Comparison of ENCODE assay signal across 9 mouse cellular contexts in genomic region chr6:90329953-90330352, GRCm38 (mm10). TPM values are rescaled to one million over a fixed set of nuclear protein-coding genes. Genes with fewer than 3 reads are reported as not detected.
A peak's percentile ranks its signal among the peaks of the same experiment; 100 is the strongest.
DNase-seq lines count a peak whose midpoint lies in the region; ATAC-seq lines count a peak whose summit lies in the region.
"Had no signal": no experiment of that assay in that cellular context is flagged by ENCODE, and none has a peak within 500 bp of the region (broad histone marks: within the 10 kb centered on the region; RNA-seq: fewer than 3 reads in every experiment).

No protein-coding gene starts in this region.

- no peak overlapping the region for H3K4me2 ChIP-seq in forebrain, embryonic 13.5 days
- H3K4me2 ChIP-seq in forebrain, embryonic 12.5 days = no peak overlapping the region
- H3K4me2 ChIP-seq: heart, embryonic 15.5 days had no signal

- ATAC-seq in forebrain, embryonic 13.5 days = peak; percentile 86
- no peak for ATAC-seq in forebrain, embryonic 12.5 days (ENCODE audit: low FRiP score)
- ATAC-seq in monocyte, adult 5-6 weeks (replicated peaks; ENCODE audit: insufficient number of reproducible peaks, low FRiP score, low TSS enrichment, poor library complexity, severe bottlenecking) = no peak

- no peaks in the 10 kb centered on the region for H3K36me3 ChIP-seq in forebrain, embryonic 13.5 days (ENCODE audit: poor library complexity, severe bottlenecking)
- H3K36me3 ChIP-seq in forebrain, embryonic 12.5 days (replicated peaks) = no peaks in the 10 kb centered on the region
- H3K36me3 ChIP-seq: heart, embryonic 15.5 days had no signal

- H3K4me1 ChIP-seq in forebrain, embryonic 13.5 days = peaks cover 4% of the 10 kb centered on the region; the same call in 1 of the 2 replicates
- H3K4me1 ChIP-seq in forebrain, embryonic 12.5 days = peaks cover 3% of the 10 kb centered on the region

- H3K27me3 ChIP-seq in forebrain, embryonic 13.5 days = 0 out of 2 replicates have a peak, but pooled peaks cover 5% of the 10 kb centered on the region
- peaks cover 8% of the 10 kb centered on the region for H3K27me3 ChIP-seq in forebrain, embryonic 12.5 days

- H3K9ac ChIP-seq in forebrain, embryonic 13.5 days = no peak overlapping the region
- H3K9ac ChIP-seq in forebrain, embryonic 12.5 days = no peak overlapping the region
- H3K9ac ChIP-seq: heart, embryonic 15.5 days had no signal

- intact Hi-C loops in heart, postnatal 36 days (cut with DNase I) = loop anchor here (5.0 kb wide), 1 partner anchor 648 kb away; no protein-coding TSS in a partner anchor

- peak; percentile 45 for DNase-seq in right cerebral cortex, adult 18-20 months
- DNase-seq in right cerebral cortex, postnatal 36 days (ENCODE audit: low spot score in 2 of 2) = no peak
- DNase-seq in heart, postnatal 36 days = peak; percentile 49 to 61
- peak; percentile 31 to 43 for DNase-seq in left cerebral cortex, adult 18-20 months (ENCODE audit: low spot score in 2 of 2)
- no peak for DNase-seq in thymus, postnatal 36 days

- H3K4me3 ChIP-seq in forebrain, embryonic 13.5 days = no peak overlapping the region
- H3K4me3 ChIP-seq in forebrain, embryonic 12.5 days (replicated peaks) = no peak overlapping the region
- H3K4me3 ChIP-seq: heart, embryonic 15.5 days had no signal

- H3K9me3 ChIP-seq in forebrain, embryonic 13.5 days (replicated peaks) = no peaks in the 10 kb centered on the region
- no peaks in the 10 kb centered on the region for H3K9me3 ChIP-seq in forebrain, embryonic 12.5 days
- H3K9me3 ChIP-seq: heart, embryonic 15.5 days had no signal

- 29% methylated on average over 1 of the region's 1 CpGs for WGBS in forebrain, embryonic 13.5 days
- 39% methylated on average over 1 of the region's 1 CpGs for WGBS in forebrain, embryonic 12.5 days

- H3K27ac ChIP-seq in forebrain, embryonic 13.5 days = peak overlapping the region; percentile 35; the same call in 1 of the 2 replicates
- H3K27ac ChIP-seq in forebrain, embryonic 12.5 days = no peak overlapping the region
- H3K27ac ChIP-seq: heart, embryonic 15.5 days had no signal

RNA-seq across cellular contexts. Expression of gene Uroc1, which starts 3.1 kb away (rescaled TPM):
- polyA plus RNA-seq in forebrain, embryonic 13.5 days (2015; fragmentation: Nextera tagmentation; extraction: Ambion mirVana) = not detected in 2 replicates
- polyA plus RNA-seq in forebrain, embryonic 12.5 days (2016; fragmentation: Nextera tagmentation; extraction: Ambion mirVana) = not detected in 2 replicates
- total RNA-seq in heart, postnatal 36 days (2021) = not detected
- not detected for total RNA-seq in left cerebral cortex, adult 18-20 months (2021)
- not detected in 3 replicates for total RNA-seq in monocyte, adult 5-6 weeks (2017)
- polyA plus RNA-seq: heart, embryonic 15.5 days had no signal

RNA-seq across cellular contexts. Expression of gene Chst13, which starts 5.0 kb away (rescaled TPM):
- 0.18 TPM in 1 of 2 replicates, not detected in the other for polyA plus RNA-seq in forebrain, embryonic 13.5 days (2015; fragmentation: Nextera tagmentation; extraction: Ambion mirVana)
- polyA plus RNA-seq in forebrain, embryonic 12.5 days (2016; fragmentation: Nextera tagmentation; extraction: Ambion mirVana) = not detected in 2 replicates
- not detected for total RNA-seq in heart, postnatal 36 days (2021)
- total RNA-seq in left cerebral cortex, adult 18-20 months (2021) = not detected
- total RNA-seq in monocyte, adult 5-6 weeks (2017) = 4.2 to 5.0 TPM in 2 of 3 replicates, not detected in the other
- polyA plus RNA-seq: heart, embryonic 15.5 days had no signal

RNA-seq across cellular contexts. Expression of gene BC048671, which starts 28.9 kb away (rescaled TPM):
- polyA plus RNA-seq in forebrain, embryonic 13.5 days (2015; fragmentation: Nextera tagmentation; extraction: Ambion mirVana) = not detected in 2 replicates
- polyA plus RNA-seq in forebrain, embryonic 12.5 days (2016; fragmentation: Nextera tagmentation; extraction: Ambion mirVana) = not detected in 2 replicates
- not detected for total RNA-seq in heart, postnatal 36 days (2021)
- not detected for total RNA-seq in left cerebral cortex, adult 18-20 months (2021)
- not detected in 3 replicates for total RNA-seq in monocyte, adult 5-6 weeks (2017)
- polyA plus RNA-seq: heart, embryonic 15.5 days had no signal

RNA-seq across cellular contexts. Expression of gene Zxdc, which starts 39.3 kb away (rescaled TPM):
- polyA plus RNA-seq in forebrain, embryonic 13.5 days (2015; fragmentation: Nextera tagmentation; extraction: Ambion mirVana) = 9.1 and 10.3 TPM in 2 replicates
- 13.8 and 15.8 TPM in 2 replicates for polyA plus RNA-seq in forebrain, embryonic 12.5 days (2016; fragmentation: Nextera tagmentation; extraction: Ambion mirVana)
- total RNA-seq in heart, postnatal 36 days (2021) = 10 to 100 TPM; 14.4 to 14.6 TPM
- 10 to 100 TPM; 30.9 to 31.9 TPM for total RNA-seq in left cerebral cortex, adult 18-20 months (2021)
- 7.6 to 13.6 TPM (median 9.1 TPM) in 3 replicates for total RNA-seq in monocyte, adult 5-6 weeks (2017)

Comparison
In these comparisons a context has a peak if more than half of its experiments do, and no peak if none do; other contexts are left out.
1. DNase-seq: peak in right cerebral cortex, adult 18-20 months (single experiment), heart, postnatal 36 days (2 of 2) and left cerebral cortex, adult 18-20 months (2 of 2); none in right cerebral cortex, postnatal 36 days (0 of 2) and thymus, postnatal 36 days (0 of 2).